Mouse (Mus musculus) CD4-positive, CD25-positive, alpha-beta regulatory T cell, adult 2 months (primary cell): Measurements from ENCODE around the gene Nat8l.

Source experiments
- DNase-seq: peaks from one replicate; pipeline ENCODE4 v3.0.0-alpha.2; 2012; ENCODE audit warnings: low read depth, low spot score

Gene Nat8l

GRCm38 (mm10) chr5:34002636-34003035 lies 6.9 kb downstream of the Nat8l start:
- DNase-seq = no peak

- no peak for DNase-seq
These were observed 8.8 kb downstream of the Nat8l start for GRCm38 (mm10) chr5:34004618-34005017.

- DNase-seq = no peak
These were observed 11.0 kb downstream of the Nat8l start for GRCm38 (mm10) chr5:34006832-34007231.

GRCm38 (mm10) chr5:34007392-34007941 lies 11.7 kb downstream of the Nat8l start:
- DNase-seq = no peak

- DNase-seq = no peak
These were observed 18.9 kb downstream of the Nat8l start for GRCm38 (mm10) chr5:34014652-34015051.

GRCm38 (mm10) chr5:34018968-34019367 lies 23.2 kb downstream of the Nat8l start:
- DNase-seq = no peak

- DNase-seq = no peak
These were observed 34.3 kb downstream of the Nat8l start for GRCm38 (mm10) chr5:34030101-34030500.

- no peak for DNase-seq
These were observed 35.2 kb downstream of the Nat8l start for GRCm38 (mm10) chr5:34031022-34031421.

- no peak for DNase-seq
These were observed 36.7 kb downstream of the Nat8l start for GRCm38 (mm10) chr5:34032520-34032919.
